Mouse (Mus musculus) ES-E14 (cell line): ENCODE measurements at regions not wholly inside any gene's neighbourhood (a gene's known extent, or its start where the extent isn't known, plus 50 kb on each side); places are given as distances from the start of the nearest gene placed in this dataset.

Experiments used
- HCFC1 ChIP-seq: IDR thresholded peaks from 2 replicates; pipeline ENCODE4 v1.6.1; 2012; ENCODE audit warnings: low read length, inconsistent platforms, borderline replicate concordance; ENCODE audit not compliant: insufficient read depth
- ZNF384 ChIP-seq: IDR thresholded peaks from 2 replicates; pipeline ENCODE4 v1.6.1; 2012; ENCODE audit warnings: low read depth, low read length, inconsistent platforms

DNA sequence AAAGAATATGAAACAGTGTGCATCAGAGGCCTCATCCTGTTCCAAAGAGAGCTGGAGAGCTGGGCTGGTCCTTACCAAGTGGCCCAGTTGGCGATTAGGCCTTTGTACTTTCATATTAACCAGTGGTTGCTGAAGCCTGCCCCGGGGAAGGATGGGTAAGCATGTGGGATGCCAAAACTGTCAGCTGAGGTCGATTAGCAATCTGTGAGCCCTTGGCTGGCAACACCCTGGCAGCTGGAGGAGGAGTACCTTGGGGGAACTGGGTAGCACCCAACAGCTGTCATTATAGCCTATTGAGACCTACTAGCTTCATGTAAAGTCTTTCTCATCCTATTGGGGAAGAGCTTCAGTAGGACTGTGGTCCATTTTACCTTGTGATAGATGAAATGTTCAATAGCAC, 277.2 kb upstream of the 4930583I09Rik start:
- TF ChIP-seq ZNF384 (no peak), HCFC1 (no peak)
